Mouse (Mus musculus) embryonic fibroblast, embryonic 13.5 days (primary cell): ENCODE measurements around the gene Exoc4. TPM values are rescaled to one million over a fixed set of nuclear protein-coding genes. Genes with fewer than 3 reads are reported as not detected.

Experiments
- H3K27ac ChIP-seq: 2 replicates; pipeline ENCODE4 v1.5.1; 2012; ENCODE audit warnings: low read length, control low read depth, inconsistent platforms; ENCODE audit not compliant: insufficient read depth
- H3K4me1 ChIP-seq: 2 replicates; pipeline ENCODE4 v1.6.1; 2011; ENCODE audit warnings: low read length; ENCODE audit not compliant: control insufficient read depth, insufficient read depth
- H3K4me3 ChIP-seq: 2 replicates; pipeline ENCODE4 v1.5.1; 2011; ENCODE audit warnings: mild to moderate bottlenecking, control low read depth, low read length; ENCODE audit not compliant: insufficient read depth
- CTCF ChIP-seq: IDR thresholded peaks from 2 replicates; pipeline ENCODE4 v1.5.1; 2011; ENCODE audit warnings: mild to moderate bottlenecking, control low read depth, low read length, moderate library complexity, borderline replicate concordance; ENCODE audit not compliant: insufficient read depth
- POLR2A ChIP-seq: IDR thresholded peaks from 2 replicates; pipeline ENCODE4 v1.6.1; 2011; ENCODE audit warnings: low read depth, mild to moderate bottlenecking, control low read depth, low read length, moderate library complexity
- polyA plus RNA-seq: library from polyadenylated mRNA; stranded (reverse); fragments of >200 nt; gene quantifications from 2 replicates; pipeline ENCODE4 v1.2.4, GENCODE M21; 2011; ENCODE audit warnings: low read depth; ENCODE audit not compliant: missing spikeins, insufficient read length

Gene Exoc4
- polyA plus RNA-seq, 1 experiment = 121 TPM

- no peak for TF ChIP-seq CTCF
- no peak for TF ChIP-seq POLR2A
- no peak overlapping the region for H3K27ac ChIP-seq
- no peak overlapping the region for H3K4me3 ChIP-seq
- no peaks in the 10 kb centered on the region for H3K4me1 ChIP-seq
Measured at GRCm38 (mm10) chr6:33561911-33562310, 313.0 kb downstream of the Exoc4 start.

GRCm38 (mm10) chr6:33575947-33576346 lies 327.1 kb downstream of the Exoc4 start:
- no peak overlapping the region for H3K4me3 ChIP-seq
- H3K27ac ChIP-seq = no peak overlapping the region
- no peaks in the 10 kb centered on the region for H3K4me1 ChIP-seq
- TF ChIP-seq CTCF = no peak
- TF ChIP-seq POLR2A = no peak

GRCm38 (mm10) chr6:33608469-33608868 lies 359.6 kb downstream of the Exoc4 start:
- H3K27ac ChIP-seq = no peak overlapping the region
- no peak overlapping the region for H3K4me3 ChIP-seq
- H3K4me1 ChIP-seq = no peaks in the 10 kb centered on the region
- TF ChIP-seq CTCF (no peak), POLR2A (no peak)

- Histone ChIP-seq H3K27ac (no peak overlapping the region), H3K4me3 (no peak overlapping the region), H3K4me1 (no peaks in the 10 kb centered on the region)
- no peak for TF ChIP-seq CTCF
Measured at GRCm38 (mm10) chr6:33613978-33614377, 365.1 kb downstream of the Exoc4 start.

- Histone ChIP-seq H3K4me1 (no peaks in the 10 kb centered on the region), H3K27ac (no peak overlapping the region), H3K4me3 (no peak overlapping the region)
- TF ChIP-seq POLR2A (no peak), CTCF (no peak)
Measured at GRCm38 (mm10) chr6:33618590-33618989, 369.7 kb downstream of the Exoc4 start.

- no peak overlapping the region for H3K27ac ChIP-seq
- no peak for TF ChIP-seq POLR2A
- H3K4me1 ChIP-seq = no peaks in the 10 kb centered on the region
- H3K4me3 ChIP-seq = no peak overlapping the region
Measured at GRCm38 (mm10) chr6:33620701-33621100, 371.8 kb downstream of the Exoc4 start.

GRCm38 (mm10) chr6:33625931-33626330 lies 377.0 kb downstream of the Exoc4 start:
- H3K4me1 ChIP-seq = no peaks in the 10 kb centered on the region
- no peak overlapping the region for H3K27ac ChIP-seq
- TF ChIP-seq CTCF = no peak
- TF ChIP-seq POLR2A = no peak
- H3K4me3 ChIP-seq = no peak overlapping the region

- Histone ChIP-seq H3K27ac (no peak overlapping the region), H3K4me1 (no peaks in the 10 kb centered on the region), H3K4me3 (no peak overlapping the region)
- TF ChIP-seq CTCF (no peak), POLR2A (no peak)
Measured at GRCm38 (mm10) chr6:33631133-33631532, 382.2 kb downstream of the Exoc4 start.

- Histone ChIP-seq H3K27ac (no peak overlapping the region), H3K4me3 (no peak overlapping the region)
- no peak for TF ChIP-seq POLR2A
- TF ChIP-seq CTCF = no peak
Measured at GRCm38 (mm10) chr6:33637192-33637591, 388.3 kb downstream of the Exoc4 start.

GRCm38 (mm10) chr6:33681778-33682640 lies 433.1 kb downstream of the Exoc4 start:
- H3K27ac ChIP-seq = no peak overlapping the region
- no peaks in the 10 kb centered on the region for H3K4me1 ChIP-seq
- no peak for TF ChIP-seq POLR2A
- TF ChIP-seq CTCF = peak; percentile 50; the same call in 1 of the 2 replicates
- no peak overlapping the region for H3K4me3 ChIP-seq

More at GRCm38 (mm10) chr6:33637192-33637591, 388.3 kb downstream of the Exoc4 start:
- no peaks in the 10 kb centered on the region for H3K4me1 ChIP-seq

- TF ChIP-seq POLR2A (no peak), CTCF (no peak)
- no peaks in the 10 kb centered on the region for H3K4me1 ChIP-seq
- no peak overlapping the region for H3K4me3 ChIP-seq
- no peak overlapping the region for H3K27ac ChIP-seq
Measured at GRCm38 (mm10) chr6:33683533-33683932, 434.6 kb downstream of the Exoc4 start.
